Mouse (Mus musculus): ENCODE measurements around the gene Gm10491.
"Not testable (repeated sequence)": the region's sequence is repeated elsewhere in the genome, so short reads cannot be mapped to it uniquely, and the experiment has no call there.

The Gm10491 gene

DNA sequence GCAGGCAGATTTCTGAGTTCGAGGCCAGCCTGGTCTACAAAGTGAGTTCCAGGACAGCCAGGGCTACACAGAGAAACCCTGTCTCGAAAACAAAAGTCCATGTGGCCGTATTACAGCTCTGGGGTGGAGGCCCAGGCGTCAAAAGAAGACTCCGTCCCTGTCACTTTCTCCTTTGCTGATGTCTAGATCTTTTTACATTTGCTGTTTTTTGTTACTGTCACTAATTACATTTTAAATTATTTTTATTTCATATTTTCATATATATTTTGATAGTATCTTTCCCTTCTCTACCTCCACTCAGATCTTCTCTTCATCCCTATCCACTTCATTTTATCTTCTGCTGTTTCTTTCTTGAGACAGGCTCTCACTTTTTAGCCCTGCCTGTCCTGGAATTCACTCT, at the start of gene Gm10491:
Gene Gm10491 (minus strand): TSS at position 101 of the 400 bp plus-strand sequence.
- no peak for DNase-seq (ENCODE audit: low spot score in 2 of 2)

DNA sequence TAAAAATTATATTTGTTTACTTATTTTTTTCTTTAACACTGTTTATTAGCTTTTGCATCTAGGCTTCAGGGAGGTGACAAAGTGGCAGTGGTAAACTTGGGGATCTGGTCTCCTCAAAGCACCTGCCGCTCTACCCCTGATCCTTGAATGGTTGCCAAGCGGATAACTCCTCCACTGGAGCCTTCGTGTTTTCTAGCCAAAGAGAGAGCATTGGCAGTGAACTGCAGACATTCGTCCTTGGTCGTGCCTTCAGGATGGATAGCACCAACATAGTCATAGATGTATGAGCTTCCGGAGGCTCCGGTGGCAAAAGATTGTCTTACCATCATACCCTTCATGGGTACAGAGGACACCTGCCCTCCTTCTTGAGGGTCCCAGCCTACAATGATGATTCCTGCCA, 42.5 kb upstream of the Gm10491 start:
- DNase-seq (ENCODE audit: low spot score in 2 of 2) = no peak

DNA sequence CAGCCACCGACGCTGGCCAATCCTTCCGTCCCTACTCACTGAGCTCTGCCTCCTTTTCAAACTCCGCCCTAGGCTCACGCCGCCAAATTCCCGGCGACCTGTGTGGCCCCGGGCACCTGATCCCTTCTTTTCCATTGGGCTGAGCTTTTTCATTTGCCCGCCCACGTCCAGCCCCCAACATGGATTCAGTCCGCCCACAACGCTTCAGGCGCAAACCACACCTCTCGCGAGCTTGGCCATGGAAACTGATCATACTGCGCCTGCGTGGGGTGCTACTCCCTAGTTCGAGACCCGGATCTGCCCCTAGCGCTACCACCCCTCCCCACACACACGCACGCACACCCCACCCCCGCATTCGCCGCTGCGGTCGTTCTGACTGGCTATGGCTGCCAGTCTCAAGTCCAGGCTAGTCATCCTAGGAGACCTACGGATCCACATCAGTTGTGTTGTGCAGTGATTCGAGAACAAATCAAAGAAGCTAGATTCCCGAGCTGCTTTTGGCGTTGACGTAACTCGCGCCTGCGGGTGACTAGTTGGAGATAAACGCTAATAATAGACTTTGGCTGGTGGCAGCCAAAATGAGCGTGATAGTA, 40.4 kb upstream of the Gm10491 start:
- peak; percentile 79 to 91 for DNase-seq (ENCODE audit: low spot score in 2 of 2)

DNA sequence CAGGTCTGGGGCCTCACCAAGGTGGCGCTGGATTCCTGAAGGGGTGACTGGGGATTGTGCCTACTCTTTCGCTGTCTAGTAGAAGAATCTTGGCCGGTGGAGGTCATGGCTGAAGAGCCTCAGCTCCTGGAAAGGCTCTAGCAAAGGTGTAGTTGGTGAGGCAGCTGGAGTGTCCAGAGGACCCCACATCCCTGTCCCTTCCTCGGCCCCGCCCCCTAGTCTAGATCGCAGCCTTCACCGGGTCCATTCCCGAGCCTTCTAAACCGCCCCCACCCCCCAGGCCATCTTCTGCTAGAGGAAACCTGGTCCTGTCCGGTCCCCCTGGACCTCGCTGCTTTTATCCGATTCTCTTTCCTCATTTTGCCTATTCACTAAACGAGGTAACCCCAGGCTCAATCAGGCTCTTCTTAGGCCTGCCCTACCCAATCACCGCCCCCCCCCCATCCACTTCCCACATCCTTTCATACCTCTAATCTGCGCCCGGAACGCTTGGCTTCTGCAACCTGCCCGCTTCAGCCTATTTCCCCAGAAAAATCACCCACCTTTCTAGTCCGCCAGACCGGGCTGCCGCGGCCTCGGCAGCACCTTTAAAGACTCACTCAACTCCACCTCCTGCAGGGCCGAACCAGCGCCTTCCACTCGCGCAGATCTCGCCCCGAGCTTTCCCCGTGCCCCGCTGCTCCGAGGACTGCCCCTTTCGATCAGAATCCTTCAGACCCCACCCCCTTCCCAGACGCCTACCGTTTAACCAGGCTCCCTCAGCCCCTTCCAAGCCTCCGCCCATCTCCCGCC, 39.7 kb upstream of the Gm10491 start, which contains the start of gene Hdac6:
Gene Hdac6 (minus strand): TSS at position 782 of the 792 bp plus-strand sequence.
- DNase-seq (ENCODE audit: low spot score in 2 of 2) = no peak

DNA sequence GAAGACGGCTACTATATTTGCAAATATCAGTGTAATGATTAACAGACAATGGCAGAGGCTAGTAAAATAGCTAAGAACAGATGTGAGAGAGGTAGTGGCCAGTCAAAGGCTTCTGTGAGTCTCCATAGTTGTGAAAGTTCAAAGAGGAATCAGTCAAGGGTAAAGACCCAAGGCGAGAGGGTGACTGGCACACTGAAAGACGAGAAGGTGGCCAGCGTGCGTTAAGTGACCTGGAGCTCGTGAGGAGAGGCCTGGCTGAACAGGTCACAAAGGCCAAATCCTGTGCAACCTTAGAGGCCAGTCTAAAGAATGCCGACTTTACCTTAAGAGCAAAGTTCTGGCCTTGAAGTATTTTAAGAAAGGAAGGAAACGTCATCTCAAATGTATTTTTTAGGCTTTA, 38.0 kb upstream of the Gm10491 start:
- no peak for DNase-seq (ENCODE audit: low spot score in 2 of 2)

DNA sequence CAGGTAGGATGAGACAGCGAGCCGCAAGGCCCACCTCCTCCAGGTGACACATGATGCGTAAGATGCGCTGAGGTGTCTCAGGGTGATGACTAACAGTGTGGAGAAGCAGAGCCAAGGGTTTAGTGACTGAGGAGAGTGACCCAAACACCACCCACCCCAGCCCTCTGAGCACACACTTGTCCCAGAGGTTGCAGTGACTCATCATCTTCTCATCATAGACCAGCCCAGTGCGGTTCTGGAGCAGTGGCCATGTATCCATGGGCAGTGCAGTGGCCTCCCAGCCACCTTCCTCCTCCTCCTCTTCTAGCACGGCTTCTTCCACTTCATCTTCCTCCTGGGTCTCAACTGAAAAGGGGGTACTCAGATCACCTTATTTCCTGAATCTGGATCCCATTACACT, 30.0 kb upstream of the Gm10491 start:
- no peak for DNase-seq (ENCODE audit: low spot score in 2 of 2)

DNA sequence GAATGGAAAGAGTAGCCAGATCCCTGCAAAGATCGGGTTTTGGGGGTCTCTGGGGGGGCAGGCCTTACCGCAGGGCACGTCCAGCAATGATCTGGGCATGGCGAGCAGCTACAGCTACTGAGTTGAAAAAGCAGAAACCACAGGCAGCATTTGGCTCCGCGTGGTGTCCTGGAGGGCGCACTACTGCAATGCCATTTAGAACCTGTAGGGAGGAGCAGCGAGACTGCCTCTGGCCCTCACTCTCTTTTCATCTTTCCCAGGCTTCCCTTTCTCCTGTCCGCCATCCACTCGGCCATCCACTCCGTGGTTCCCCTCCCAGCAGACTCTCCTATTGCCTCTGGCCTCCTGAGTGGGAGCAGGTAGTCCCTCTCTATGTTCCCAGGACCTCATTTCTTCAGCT, 29.2 kb upstream of the Gm10491 start:
- no peak for DNase-seq (ENCODE audit: low spot score in 2 of 2)

DNA sequence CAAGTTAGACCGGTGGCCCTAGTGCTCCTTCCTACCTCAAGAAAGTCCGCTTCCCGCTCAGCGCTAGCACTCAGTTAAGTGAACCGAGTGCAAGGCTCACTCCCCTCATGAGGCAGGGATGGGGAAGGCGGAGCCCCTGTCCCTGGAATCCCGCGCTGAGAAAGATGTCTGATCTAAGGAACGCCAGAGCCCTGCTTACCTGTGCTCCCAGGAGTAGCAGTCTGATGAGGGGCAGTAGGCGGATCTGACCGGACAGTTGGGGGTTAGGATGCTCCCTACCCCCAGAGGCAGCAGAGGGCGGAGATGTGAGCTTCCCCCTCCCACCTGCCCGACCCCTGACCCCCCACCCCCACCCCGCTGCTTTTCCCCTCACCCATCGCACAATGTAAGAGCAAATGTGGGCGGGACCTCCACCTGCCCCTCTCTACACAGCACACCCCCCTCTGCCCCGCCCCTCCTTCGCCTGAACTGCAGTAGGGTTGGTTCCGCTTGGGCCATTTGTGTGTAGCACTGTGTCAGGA, 20.7 kb upstream of the Gm10491 start, which contains the start of gene Eras:
Gene Eras (minus strand): TSS at position 338 of the 521 bp plus-strand sequence.
- DNase-seq (ENCODE audit: low spot score in 2 of 2) = no peak

DNA sequence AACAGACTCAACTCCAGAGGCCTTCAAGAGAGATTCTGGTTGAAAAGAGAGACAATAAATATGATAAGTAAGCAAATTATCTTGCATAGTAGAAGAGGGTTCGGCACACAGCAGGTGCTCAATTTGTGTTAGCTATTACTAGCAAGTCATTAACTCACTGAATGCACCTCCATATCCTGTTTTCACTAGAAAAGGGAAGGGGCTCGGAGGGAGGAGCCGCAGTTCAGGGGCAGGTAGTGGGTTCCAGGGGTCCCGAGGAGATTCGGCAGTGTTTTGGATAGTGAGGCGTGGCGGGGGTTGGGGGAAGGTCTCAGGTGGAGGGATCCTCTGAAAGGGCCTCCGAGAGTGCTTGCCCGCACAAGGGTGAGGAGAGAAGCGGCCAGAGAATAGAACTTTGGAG, 19.5 kb upstream of the Gm10491 start:
- DNase-seq (ENCODE audit: low spot score in 2 of 2) = no peak

DNA sequence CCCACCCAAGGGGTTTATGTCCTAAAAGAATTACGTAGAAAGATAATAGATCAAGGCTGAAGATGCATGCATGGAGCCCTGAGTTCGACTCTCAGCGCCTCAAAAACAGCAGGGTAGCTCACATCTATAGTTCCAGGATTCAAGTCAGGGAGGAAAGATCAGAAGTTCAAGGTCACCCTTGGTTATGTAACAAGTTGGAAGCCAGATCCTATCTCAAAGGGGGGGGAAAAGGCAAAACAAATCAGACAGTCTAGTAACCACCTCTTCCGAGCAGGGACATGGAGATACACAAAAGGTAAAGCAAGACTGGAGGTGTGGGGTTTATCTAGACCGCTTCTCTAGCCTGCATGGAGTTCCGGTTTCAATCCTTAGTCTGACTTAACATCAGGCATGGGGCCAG, 18.6 kb upstream of the Gm10491 start:
- no peak for DNase-seq (ENCODE audit: low spot score in 2 of 2)

DNA sequence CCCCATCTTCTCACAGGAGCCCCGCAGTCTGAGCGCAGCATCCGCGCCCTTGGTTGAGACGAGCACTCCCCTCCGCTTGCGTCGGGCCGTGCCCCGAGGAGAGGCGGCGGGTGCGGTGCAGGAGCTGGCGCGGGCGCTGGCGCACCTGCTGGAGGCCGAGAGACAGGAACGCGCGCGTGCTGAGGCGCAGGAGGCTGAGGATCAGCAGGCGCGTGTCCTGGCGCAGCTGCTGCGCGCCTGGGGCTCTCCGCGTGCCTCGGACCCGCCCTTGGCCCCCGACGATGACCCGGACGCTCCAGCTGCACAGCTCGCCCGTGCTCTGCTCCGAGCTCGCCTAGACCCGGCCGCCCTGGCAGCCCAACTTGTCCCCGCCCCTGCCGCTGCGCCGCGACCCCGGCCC, 14.4 kb upstream of the Gm10491 start:
- DNase-seq (ENCODE audit: low spot score in 2 of 2) = no peak

DNA sequence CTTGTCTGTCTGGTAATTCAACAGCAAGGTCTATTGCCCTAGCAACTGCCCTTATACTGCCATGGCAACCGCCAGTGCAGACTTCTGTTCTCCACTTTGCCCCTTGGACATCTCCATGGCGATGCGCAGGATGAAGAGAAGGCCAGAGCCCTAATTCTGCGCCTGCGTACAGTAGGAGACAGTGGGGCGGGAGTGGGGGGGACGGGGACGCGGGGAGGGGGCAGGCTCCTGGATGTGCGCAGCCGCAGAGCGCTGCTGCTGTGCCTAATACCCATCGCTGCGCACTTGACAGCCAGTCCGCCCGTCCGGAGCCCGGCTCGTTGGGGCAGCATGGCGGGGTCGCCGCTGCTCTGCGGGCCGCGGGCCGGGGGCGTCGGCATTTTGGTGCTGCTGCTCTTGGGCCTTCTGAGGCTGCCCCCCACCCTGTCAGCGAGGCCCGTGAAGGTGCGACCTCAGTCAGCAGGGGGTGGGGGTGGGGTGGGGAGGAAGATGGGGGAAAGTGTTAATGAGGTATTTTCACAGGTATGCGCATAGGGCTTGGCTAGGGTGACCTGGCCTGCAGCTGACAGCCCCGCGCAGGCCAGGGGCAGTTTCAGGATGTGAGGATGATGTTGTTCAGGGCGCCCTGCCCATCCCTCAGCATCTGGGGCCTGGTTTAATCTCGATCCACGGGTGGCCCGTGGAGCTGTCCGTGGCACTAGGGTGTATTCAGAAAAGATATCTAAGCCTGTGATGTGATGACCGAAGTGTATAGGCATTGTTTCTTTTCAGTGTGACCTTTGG, 12.2 kb upstream of the Gm10491 start, which contains the start of gene Pcsk1n:
Gene Pcsk1n (plus strand): TSS at position 222 of the 783 bp plus-strand sequence.
- DNase-seq (ENCODE audit: low spot score in 2 of 2) = no peak

DNA sequence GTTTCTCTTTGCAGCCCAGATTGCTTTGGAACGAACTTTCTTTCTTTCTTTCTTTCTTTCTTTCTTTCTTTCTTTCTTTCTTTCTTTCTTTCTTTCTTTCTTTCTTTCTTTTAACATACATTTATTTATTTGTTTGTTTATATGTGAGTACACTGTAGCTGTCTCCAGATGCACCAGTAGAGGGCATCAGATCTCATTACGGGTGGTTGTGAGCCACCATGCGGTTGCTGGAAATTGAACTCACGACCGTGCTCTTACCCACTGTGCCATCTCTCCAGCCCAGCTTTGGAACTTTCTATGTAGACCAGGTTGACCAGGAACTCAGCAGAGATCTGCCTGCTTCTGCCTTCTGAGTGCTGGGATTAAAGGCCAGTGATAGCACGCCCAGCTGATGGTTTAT, 10.3 kb upstream of the Gm10491 start:
- not testable (repeated sequence) for DNase-seq (ENCODE audit: low spot score in 2 of 2)

DNA sequence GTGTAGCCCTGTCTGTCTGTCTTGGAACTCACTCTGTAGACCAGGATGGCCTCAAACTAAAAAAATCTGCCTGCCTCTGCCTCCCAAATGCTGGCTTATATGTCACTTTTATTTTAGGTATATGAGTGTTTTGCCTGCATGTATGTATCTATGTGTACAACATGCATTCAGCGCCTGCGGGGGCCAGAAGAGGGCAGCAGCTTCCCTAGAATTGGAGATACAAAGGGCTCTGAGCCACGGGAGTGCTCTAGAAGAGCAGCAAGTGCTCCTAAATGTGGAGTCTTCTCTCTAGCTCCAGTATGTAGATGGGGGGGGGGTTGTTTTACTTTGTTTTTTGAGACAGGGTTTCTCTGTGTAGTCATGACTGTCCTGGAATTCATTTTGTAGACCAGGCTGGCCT, 8.0 kb upstream of the Gm10491 start:
- not testable (repeated sequence) for DNase-seq (ENCODE audit: low spot score in 2 of 2)

DNA sequence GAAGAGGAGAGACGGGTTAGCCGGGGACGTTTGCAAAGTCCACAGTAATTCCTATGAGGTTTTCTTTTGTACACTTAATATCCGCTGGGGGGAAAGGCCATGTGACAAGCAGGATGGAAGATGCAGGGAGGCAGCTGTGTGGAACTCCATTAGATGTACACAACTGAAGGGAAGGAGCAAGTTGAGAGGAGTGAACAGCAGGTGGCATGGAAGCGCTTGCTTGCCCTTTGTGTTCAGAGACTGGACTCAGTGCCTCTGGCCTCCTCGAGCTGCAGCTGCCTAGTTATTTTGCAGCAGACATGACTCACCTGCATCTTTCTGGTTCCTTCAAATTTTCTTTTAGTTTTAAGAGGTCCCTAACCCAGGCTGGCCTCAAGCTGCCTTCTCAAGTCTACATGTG, 2.8 kb upstream of the Gm10491 start:
- no peak for DNase-seq (ENCODE audit: low spot score in 2 of 2)

DNA sequence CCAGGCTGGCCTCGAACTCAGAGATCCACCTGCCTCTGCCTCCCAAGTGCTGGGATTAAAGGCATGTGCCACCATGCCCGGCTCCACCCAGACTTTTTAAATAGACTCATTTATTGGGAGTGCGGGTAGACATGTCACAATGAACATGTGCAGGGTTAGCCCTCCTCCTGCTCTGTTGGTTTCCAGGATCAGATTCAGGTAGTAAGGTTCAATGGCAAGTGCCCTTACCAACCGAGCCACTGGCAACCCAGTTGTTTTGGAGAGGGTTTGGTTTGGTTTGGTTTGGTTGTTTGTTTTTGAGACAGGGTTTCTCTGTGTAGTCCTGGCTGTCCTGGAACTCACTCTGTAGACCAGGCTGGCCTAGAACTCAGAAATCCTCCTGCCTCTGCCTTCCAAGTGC, 1.6 kb upstream of the Gm10491 start, which contains the start of gene Gm10490:
Gene Gm10490 (plus strand): TSS at position 301 of the 400 bp plus-strand sequence.
- DNase-seq (ENCODE audit: low spot score in 2 of 2) = not testable (repeated sequence)

DNA sequence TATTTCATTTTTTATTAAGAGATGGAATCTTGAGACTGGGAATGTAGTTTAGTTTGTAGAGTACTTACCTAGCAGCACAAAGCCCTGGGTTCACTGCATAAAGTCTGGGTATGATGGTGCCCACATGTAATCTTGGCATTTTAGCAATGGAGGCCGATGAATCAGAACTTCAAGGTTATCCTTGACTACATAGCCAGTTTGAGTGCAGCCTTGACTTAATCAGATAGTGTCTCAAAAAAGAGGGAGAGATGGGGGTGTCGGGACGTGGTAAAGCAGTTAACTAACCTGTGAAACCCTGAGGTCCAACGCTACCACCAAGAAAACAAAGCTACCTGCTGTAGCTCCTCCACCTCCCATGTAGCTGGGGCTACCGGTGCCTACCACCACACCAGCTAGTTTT, 3.2 kb downstream of the Gm10491 start:
- no peak for DNase-seq (ENCODE audit: low spot score in 2 of 2)

DNA sequence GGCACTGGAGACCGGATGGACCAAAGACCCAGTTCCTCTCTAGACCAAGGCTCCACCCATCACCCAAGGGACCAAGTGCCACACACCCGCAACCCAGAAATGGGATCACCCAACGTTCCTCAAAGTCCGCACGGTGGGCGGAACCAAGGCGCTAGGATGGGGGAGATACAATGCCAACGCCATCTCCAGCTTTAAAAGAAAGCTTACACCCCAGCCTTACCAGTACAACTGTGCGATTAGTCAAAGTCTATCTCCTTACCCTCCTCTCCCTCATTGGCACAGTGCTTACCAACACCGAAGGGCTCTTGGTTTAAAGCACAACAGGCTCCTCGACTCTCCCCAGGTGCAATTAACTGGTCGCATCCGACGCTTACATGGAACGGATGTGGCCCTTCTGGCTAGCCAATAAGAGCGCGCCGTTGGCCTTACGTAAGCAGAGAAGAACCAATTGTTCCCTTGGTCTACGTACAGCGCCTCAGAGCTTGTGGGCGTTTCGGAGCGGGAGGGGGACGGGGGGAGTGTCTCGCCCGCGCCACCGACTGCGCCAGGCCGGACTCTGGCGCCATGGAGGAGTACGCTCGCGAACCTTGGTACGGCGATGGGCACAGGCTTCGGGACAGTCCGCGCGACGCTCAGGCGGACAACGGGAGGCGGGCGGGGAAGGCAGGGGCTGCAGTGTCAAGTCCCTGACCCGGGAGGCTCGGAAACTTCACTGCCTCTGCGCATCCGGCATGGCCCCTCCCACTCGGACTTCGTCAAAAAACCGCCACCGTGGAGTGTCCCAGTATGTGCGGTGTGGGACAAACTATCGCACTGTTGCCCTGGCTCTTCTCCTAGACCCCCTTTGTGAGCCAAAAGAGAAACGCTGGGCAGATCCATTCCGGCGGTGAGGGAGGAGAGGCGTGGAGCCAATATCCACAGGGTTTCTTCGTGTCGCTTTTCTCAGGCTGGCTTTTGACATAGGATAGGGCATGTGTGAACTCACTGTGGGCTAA, 8.5 kb downstream of the Gm10491 start, which contains the start of the genes Pqbp1 and Timm17b:
Gene Pqbp1 (minus strand): TSS at position 390 of the 995 bp plus-strand sequence.
Gene Timm17b (plus strand): TSS at position 478 of the 995 bp plus-strand sequence.
- DNase-seq (ENCODE audit: low spot score in 2 of 2) = peak; percentile 64 to 85

DNA sequence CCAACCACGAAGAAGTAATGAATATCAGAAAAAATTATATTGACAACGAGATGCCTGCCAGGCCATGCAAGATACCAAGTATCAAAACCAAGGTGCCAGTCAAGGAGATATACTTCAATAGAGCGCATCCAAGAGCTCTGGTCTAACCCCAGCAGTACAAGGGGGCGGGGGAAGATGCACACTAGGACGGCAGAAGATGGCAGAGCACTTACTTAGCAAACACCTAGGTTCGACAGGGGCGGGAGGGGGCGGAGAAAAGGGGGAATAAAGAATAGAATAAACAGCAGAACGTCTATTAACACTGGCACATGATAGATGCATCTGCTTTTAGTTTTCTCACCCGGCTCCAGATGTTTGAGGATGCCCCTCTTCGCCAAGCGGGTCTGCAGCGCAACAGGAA, 9.4 kb downstream of the Gm10491 start:
- DNase-seq (ENCODE audit: low spot score in 2 of 2) = no peak

DNA sequence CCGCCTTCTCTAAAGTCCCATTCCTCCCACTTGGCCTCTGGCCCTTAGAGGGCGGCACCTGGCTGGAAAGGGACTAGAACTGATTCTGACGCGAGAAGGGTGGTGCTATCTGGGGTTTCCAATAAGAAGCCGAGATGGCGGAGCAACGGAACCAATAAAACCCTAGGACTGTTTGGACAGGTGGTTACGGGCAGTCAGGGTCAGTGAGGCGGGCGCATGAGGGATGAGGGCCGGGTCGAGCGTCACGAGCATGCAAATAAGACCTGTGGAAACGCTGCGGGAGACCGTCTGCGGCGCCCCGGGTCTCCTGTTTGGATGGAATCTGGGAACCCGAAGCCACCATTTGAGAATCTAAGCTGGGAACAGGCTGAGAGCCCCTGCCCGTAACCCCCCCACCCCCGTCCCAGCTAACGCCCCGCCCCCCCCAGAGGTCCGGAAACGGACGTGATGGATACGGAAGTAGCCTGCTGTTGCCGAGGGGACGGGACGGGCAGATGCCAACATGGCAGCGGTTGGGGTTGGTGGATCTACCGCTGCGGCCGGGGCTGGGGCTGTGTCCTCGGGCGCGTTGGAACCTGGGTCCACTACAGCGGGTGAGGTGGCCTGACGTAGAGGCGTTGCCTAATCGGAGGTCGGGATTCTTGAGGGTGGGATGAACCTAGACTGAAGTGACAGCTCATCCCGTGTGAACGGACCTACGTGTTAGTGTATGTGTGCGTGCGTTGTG, 23.6 kb downstream of the Gm10491 start, which contains the start of gene Slc35a2:
Gene Slc35a2 (plus strand): TSS at position 188 of the 727 bp plus-strand sequence.
- peak; percentile 54 to 83 for DNase-seq (ENCODE audit: low spot score in 2 of 2)

All from urinary bladder, adult 18-20 months (tissue).